Mouse (Mus musculus) stomach, postnatal 0 days (tissue): Measurements from ENCODE around the gene Gm17267. TPM values are rescaled to one million over a fixed set of nuclear protein-coding genes. Genes with fewer than 3 reads are reported as not detected.
"Not testable (repeated sequence)": the region's sequence is repeated elsewhere in the genome, so short reads cannot be mapped to it uniquely, and the experiment has no call there.

ENCODE experiments used
- ATAC-seq: fragments of 200-750 bp; cut with Nextera tagmentation; 2 replicates; pipeline ENCODE4 v1.8.0; 2017; ENCODE audit not compliant: low FRiP score, low TSS enrichment
- DNase-seq: peaks from one replicate; pipeline ENCODE4 v3.0.0-alpha.2; 2016; ENCODE audit warnings: low spot score
- H3K27ac ChIP-seq: fragments of 300-500 bp; sonication (generic); replicated peaks from 2 replicates; pipeline ENCODE4 v1.5.1; 2014; ENCODE audit warnings: mild to moderate bottlenecking, control low read depth
- H3K27me3 ChIP-seq: fragments of 300-500 bp; sonication (generic); 2 replicates; pipeline ENCODE4 v1.6.1; 2014; ENCODE audit warnings: low read length; ENCODE audit not compliant: control insufficient read depth, insufficient read depth
- H3K36me3 ChIP-seq: fragments of 300-500 bp; sonication (generic); 2 replicates; pipeline ENCODE4 v1.6.1; 2014; ENCODE audit warnings: low read length, mixed read lengths; ENCODE audit not compliant: control insufficient read depth, insufficient read depth
- H3K4me1 ChIP-seq: fragments of 300-500 bp; sonication (generic); replicated peaks from 2 replicates; pipeline ENCODE4 v1.6.1; 2014; ENCODE audit warnings: antibody characterized with exemption; ENCODE audit not compliant: control insufficient read depth, insufficient read depth
- H3K4me2 ChIP-seq: fragments of 300-500 bp; sonication (generic); replicated peaks from 2 replicates; pipeline ENCODE4 v1.6.1; 2014; ENCODE audit warnings: low read depth, mild to moderate bottlenecking, control low read depth, moderate library complexity
- H3K4me3 ChIP-seq: fragments of 300-500 bp; sonication (generic); 2 replicates; pipeline ENCODE4 v1.5.1; 2014; ENCODE audit warnings: low read depth, low read length, control low read depth
- H3K9ac ChIP-seq: fragments of 300-500 bp; sonication (generic); 2 replicates; pipeline ENCODE4 v1.6.1; 2014; ENCODE audit warnings: mild to moderate bottlenecking, low read length, control low read depth, mixed read lengths
- H3K9me3 ChIP-seq: fragments of 300-500 bp; sonication (generic); 2 replicates; pipeline ENCODE4 v1.6.1; 2016; ENCODE audit warnings: low read length; ENCODE audit not compliant: control insufficient read depth
- WGBS: fragments of 180-500 bp; shearing (Covaris S2); extraction: QIAGEN DNeasy Blood & Tissue Kit; methylation state at CpG from one replicate; pipeline ENCODE4 v1.1.7; 2014; 5-methylcytosine and 5-hydroxymethylcytosine counted together
- polyA plus RNA-seq: library from polyadenylated mRNA; unstranded; fragments of >200 nt; fragmentation: Nextera tagmentation; extraction: Ambion mirVana; gene quantifications from 2 replicates; pipeline ENCODE4 v1.2.1, GENCODE M21; 2015

The Gm17267 gene
- polyA plus RNA-seq = not detected in 2 replicates

- not testable (repeated sequence) for ATAC-seq
- no CpG with 5 or more reads among the region's 4 CpGs for WGBS
Observed at GRCm38 (mm10) chrX:126017257-126017656, at the start of gene Gm17267. TSS of gene Gm17267 (plus strand) at chrX:126017557.

More at GRCm38 (mm10) chrX:126017257-126017656, at the start of gene Gm17267:
- not testable (repeated sequence) for H3K27me3 ChIP-seq, H3K4me2 ChIP-seq, H3K36me3 ChIP-seq, DNase-seq, H3K9me3 ChIP-seq, H3K9ac ChIP-seq, H3K4me3 ChIP-seq, H3K27ac ChIP-seq, H3K4me1 ChIP-seq
